Comparison of ENCODE assay signal across 7 mouse cellular contexts in the genomic region with DNA sequence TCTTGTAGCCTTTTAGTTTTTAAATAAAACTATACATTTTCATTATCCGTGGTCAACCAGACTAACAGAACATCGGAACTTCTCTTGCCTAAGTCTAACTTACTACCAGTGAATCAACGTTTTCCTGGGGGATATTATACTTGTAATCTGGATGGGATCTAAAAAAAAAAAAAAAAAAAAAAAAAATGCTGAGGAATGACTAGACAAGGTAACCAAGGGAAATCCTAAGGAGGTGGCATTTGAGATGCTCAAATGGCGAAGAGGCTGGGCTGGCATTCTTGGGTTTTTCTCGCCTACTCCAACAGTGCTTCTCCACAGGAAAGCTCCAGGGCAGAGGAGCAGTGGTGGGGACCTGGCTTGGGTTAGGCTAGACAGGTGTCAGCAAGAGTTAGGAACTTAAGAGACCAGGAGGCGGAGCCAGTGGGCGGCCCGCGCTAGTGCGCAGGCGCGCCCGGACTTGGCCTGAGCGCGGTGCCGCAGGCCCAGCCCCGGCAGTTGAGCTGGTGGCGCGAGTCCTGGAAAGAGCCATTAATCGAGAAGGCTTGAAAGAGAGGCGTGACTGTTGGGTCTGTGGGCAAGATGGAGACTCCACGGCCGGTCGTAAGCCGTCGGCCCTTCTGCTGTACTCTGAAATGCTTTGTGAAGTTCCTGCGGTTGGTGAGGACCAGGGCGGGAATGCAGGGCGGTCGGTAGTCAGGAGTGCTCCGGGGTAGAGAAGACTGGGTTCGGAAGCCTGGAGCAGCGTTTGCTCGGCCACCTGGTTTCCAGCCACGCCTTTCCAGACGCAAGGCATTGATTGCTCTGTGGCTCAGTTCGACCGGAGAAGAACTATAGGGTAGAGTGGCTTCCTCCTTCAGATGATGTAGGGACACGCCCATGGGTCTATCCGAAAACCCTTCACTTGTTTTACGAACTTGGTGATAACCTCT. TPM values are rescaled to one million over a fixed set of nuclear protein-coding genes. Genes with fewer than 3 reads are reported as not detected.
A peak's percentile ranks its signal among the peaks of the same experiment; 100 is the strongest.
DNase-seq lines count a peak whose midpoint lies in the region; ATAC-seq lines count a peak whose summit lies in the region.

A gene (plus strand): TSS at position 423 of the 929 bp plus-strand sequence.

- peaks cover 33% of the 10 kb centered on the region for H3K4me1 ChIP-seq in midbrain, embryonic 10.5 days

- DNase-seq in adrenal gland, adult (ENCODE audit: inconsistent age in 2 of 2, low spot score in 1 of 2) = peak; percentile 90 to 96
- DNase-seq in embryo, embryonic 10 days (ENCODE audit: low spot score) = peak; percentile 88
- DNase-seq in gastrocnemius, postnatal 14 days = peak; percentile 85
- peak; percentile 76 to 80 for DNase-seq in left cerebral cortex, postnatal 25 days (ENCODE audit: low spot score in 2 of 2)
- peak; percentile 89 for DNase-seq in midbrain, embryonic 10.5 days (ENCODE audit: low spot score)
- DNase-seq in right cerebral cortex, postnatal 4 days = peak; percentile 74

- peak within 1 kb of the TSS; percentile 91 for H3K27ac ChIP-seq in midbrain, embryonic 10.5 days (replicated peaks)

- H3K36me3 ChIP-seq in midbrain, embryonic 10.5 days = no peaks in the 10 kb centered on the region

- H3K4me3 ChIP-seq in midbrain, embryonic 10.5 days = peak within 1 kb of the TSS; percentile 74

- ATAC-seq in inflammation-experienced regulatory T-cells, adult 6 months = peak; percentile 38

- H3K27me3 ChIP-seq in midbrain, embryonic 10.5 days (ENCODE audit: low read depth, poor library complexity, severe bottlenecking) = no peaks in the 10 kb centered on the region

- H3K9me3 ChIP-seq in midbrain, embryonic 10.5 days (replicated peaks) = no peaks in the 10 kb centered on the region

- 4% methylated on average over 41 of the region's 41 CpGs for WGBS in midbrain, embryonic 10.5 days

- intact Hi-C loops in gastrocnemius, postnatal 14 days (cut with DNase I; ENCODE audit: low total_unique reads) = loop anchor here (5.0 kb wide), 1 partner anchor 92 kb away; no protein-coding TSS in a partner anchor
- intact Hi-C loops in left cerebral cortex, postnatal 25 days (cut with DNase I) = loop anchor here (2.0 to 5.0 kb wide), 2 partner anchors 192 to 287 kb away; a partner anchor contains a TSS

RNA-seq across cellular contexts. Expression of the gene that starts here (rescaled TPM):
- 1 to 10 TPM; 3.5 to 5.0 TPM for total RNA-seq in gastrocnemius, postnatal 14 days (2021)
- polyA plus RNA-seq in inflammation-experienced regulatory T-cells, adult 6 months (2017; shearing (Covaris generic)) = 100 to 1,000 TPM in 1 of 3 experiments, 10 to 100 TPM in 2; 92.1 to 108 (median 97.9) TPM
- 1 to 10 TPM; 6.5 to 7.5 TPM for total RNA-seq in left cerebral cortex, postnatal 25 days (2021)
- polyA plus RNA-seq in midbrain, embryonic 10.5 days (2016; fragmentation: Nextera tagmentation; extraction: Ambion mirVana) = 44.1 and 45.6 TPM in 2 replicates

Comparison
In these comparisons a context has a peak if more than half of its experiments do, and no peak if none do; other contexts are left out.
1. Peak in every context shown above with its lines: DNase-seq, ATAC-seq, H3K4me3 ChIP-seq and H3K27ac ChIP-seq.